Comparison of ENCODE assay signal across 9 mouse cellular contexts in genomic region chr7:62045743-62046451, GRCm38 (mm10).
DNase-seq lines count a peak whose midpoint lies in the region; ATAC-seq and TF ChIP-seq lines count a peak whose summit lies in the region.
"Had no signal": no experiment of that assay in that cellular context is flagged by ENCODE, and none has a peak within 500 bp of the region (broad histone marks: within the 10 kb centered on the region; RNA-seq: fewer than 3 reads in every experiment).

No protein-coding gene starts in this region.

- no peak for TF ChIP-seq CTCF in lung, postnatal 0 days (IDR thresholded peaks at IDR 0.05)
- no peak for TF ChIP-seq CTCF in kidney, adult 2 months (conservative IDR thresholded peaks at IDR 0.05; ENCODE audit: insufficient read depth, insufficient read length, low read depth, low read length)

- DNase-seq in lung, postnatal 0 days (ENCODE audit: low spot score): peak; percentile 9
- DNase-seq in lung, postnatal 4 days: no peak
- peak; percentile 15 to 29 for DNase-seq in frontal cortex, postnatal 36 days (ENCODE audit: low spot score in 2 of 2)
- peak; percentile 44 to 59 for DNase-seq in left cerebral cortex, postnatal 14 days (ENCODE audit: low spot score in 2 of 2)
- DNase-seq in right cerebral cortex, postnatal 4 days: peak; percentile 21
- DNase-seq in thymus, postnatal 4 days: no peak
- DNase-seq in kidney, adult 2 months: no peak
- DNase-seq in kidney, postnatal 36 days: no peak
- DNase-seq: liver, embryonic 13.5 days had no signal

- no peak overlapping the region for H3K27ac ChIP-seq in lung, postnatal 0 days (ENCODE audit: low read length)
- no peak overlapping the region for H3K27ac ChIP-seq in kidney, adult 2 months (ENCODE audit: insufficient read depth, low read depth, low read length)
- H3K27ac ChIP-seq: liver, embryonic 13.5 days had no signal

- H3K4me1 ChIP-seq in lung, postnatal 0 days (ENCODE audit: insufficient read depth, low read depth, low read length): no peaks in the 10 kb centered on the region
- no peaks in the 10 kb centered on the region for H3K4me1 ChIP-seq in kidney, adult 2 months (ENCODE audit: control insufficient read depth, insufficient read depth, low read length)
- H3K4me1 ChIP-seq: liver, embryonic 13.5 days had no signal

- no peak overlapping the region for H3K4me2 ChIP-seq in lung, postnatal 0 days (replicated peaks; ENCODE audit: low read depth, low read length)
- H3K4me2 ChIP-seq: liver, embryonic 13.5 days had no signal

- no peak overlapping the region for H3K9ac ChIP-seq in lung, postnatal 0 days (replicated peaks; ENCODE audit: low read depth)
- H3K9ac ChIP-seq: liver, embryonic 13.5 days had no signal

- ATAC-seq in lung, postnatal 0 days: peak; percentile 44; the same call in 1 of the 2 replicates

- no peaks in the 10 kb centered on the region for H3K36me3 ChIP-seq in lung, postnatal 0 days (ENCODE audit: insufficient read depth, low read length)
- H3K36me3 ChIP-seq in kidney, adult 2 months (ENCODE audit: control insufficient read depth, insufficient read depth, low read length): no peaks in the 10 kb centered on the region
- H3K36me3 ChIP-seq: liver, embryonic 13.5 days had no signal

- no peaks in the 10 kb centered on the region for H3K9me3 ChIP-seq in lung, postnatal 0 days (ENCODE audit: low read length)
- H3K9me3 ChIP-seq: liver, embryonic 13.5 days had no signal

- no peak for TF ChIP-seq EP300 in lung, postnatal 0 days (IDR thresholded peaks at IDR 0.05)

- H3K27me3 ChIP-seq in lung, postnatal 0 days (replicated peaks; ENCODE audit: insufficient read depth, low read length): no peaks in the 10 kb centered on the region
- no peaks in the 10 kb centered on the region for H3K27me3 ChIP-seq in kidney, adult 2 months (replicated peaks; ENCODE audit: control insufficient read depth, insufficient read depth, low read length)
- H3K27me3 ChIP-seq: liver, embryonic 13.5 days had no signal

- H3K4me3 ChIP-seq in lung, postnatal 0 days (ENCODE audit: low read depth, low read length): no peak overlapping the region
- H3K4me3 ChIP-seq in kidney, adult 2 months (ENCODE audit: insufficient read depth, low read depth, low read length): no peak overlapping the region
- H3K4me3 ChIP-seq: liver, embryonic 13.5 days had no signal

- intact Hi-C loops in left cerebral cortex, postnatal 14 days (cut with DNase I): no loop called here

- TF ChIP-seq POLR2A in kidney, adult 2 months (IDR thresholded peaks at IDR 0.05; ENCODE audit: low read depth, low read length): no peak

- WGBS in lung, postnatal 0 days: 53% methylated on average over 3 of the region's 3 CpGs
- WGBS in kidney, adult 2 months: 58% methylated on average over 3 of the region's 3 CpGs

Comparison
In these comparisons a context has a peak if more than half of its experiments do, and no peak if none do; other contexts are left out.
1. DNase-seq: peak in lung, postnatal 0 days (single experiment), frontal cortex, postnatal 36 days (2 of 2), left cerebral cortex, postnatal 14 days (2 of 2) and right cerebral cortex, postnatal 4 days (single experiment); none in lung, postnatal 4 days (0 of 2), thymus, postnatal 4 days (single experiment), kidney, adult 2 months (single experiment) and kidney, postnatal 36 days (0 of 2).